Mouse (Mus musculus) myocyte (in vitro differentiated cells): ENCODE measurements around the gene Susd1.

Experiments
- E2F4 ChIP-seq: IDR thresholded peaks from one replicate; pipeline ENCODE4 v1.6.1; 2011; ENCODE audit warnings: mild to moderate bottlenecking, control low read depth, moderate library complexity; ENCODE audit not compliant: insufficient read depth
- MYOG ChIP-seq, 3 experiments: IDR thresholded peaks; one replicate each; pipeline ENCODE4 v1.6.1; 2011; ENCODE audit warnings: control low read depth in 2 of 3, low read depth in 2 of 3, mild to moderate bottlenecking in 2 of 3; ENCODE audit not compliant: insufficient read length in 2 of 3, control insufficient read depth in 1 of 3, insufficient read depth in 1 of 3
- POLR2A ChIP-seq: IDR thresholded peaks from one replicate; pipeline ENCODE4 v1.6.1; 2011; ENCODE audit warnings: low read depth, mild to moderate bottlenecking, control low read depth, moderate library complexity; ENCODE audit not compliant: insufficient read length
- SRF ChIP-seq: IDR thresholded peaks from one replicate; pipeline ENCODE4 v1.6.1; 2011; ENCODE audit warnings: low read depth; ENCODE audit not compliant: control insufficient read depth, insufficient read length
- TCF3 ChIP-seq: IDR thresholded peaks from one replicate; pipeline ENCODE4 v1.6.1; 2011; ENCODE audit warnings: low read depth, control low read depth; ENCODE audit not compliant: insufficient read length

GRCm38 (mm10) chr4:59319136-59319941 is 119.1 kb downstream of the Susd1 start:
- no peak for TF ChIP-seq POLR2A
- no peak for TF ChIP-seq TCF3
- TF ChIP-seq E2F4: no peak
- no peak for TF ChIP-seq MYOG (IDR thresholded peaks at IDR 0.05; ENCODE audit: control insufficient read depth in 1 of 3, insufficient read depth in 1 of 3, insufficient read length in 2 of 3, low read depth in 2 of 3)
- no peak for TF ChIP-seq SRF
